Mouse (Mus musculus): Measurements from ENCODE around the gene Hcls1. TPM values are rescaled to one million over a fixed set of nuclear protein-coding genes. Genes with fewer than 3 reads are reported as not detected.

Gene Hcls1
- polyA plus RNA-seq, 1 experiment: 368 TPM

DNA sequence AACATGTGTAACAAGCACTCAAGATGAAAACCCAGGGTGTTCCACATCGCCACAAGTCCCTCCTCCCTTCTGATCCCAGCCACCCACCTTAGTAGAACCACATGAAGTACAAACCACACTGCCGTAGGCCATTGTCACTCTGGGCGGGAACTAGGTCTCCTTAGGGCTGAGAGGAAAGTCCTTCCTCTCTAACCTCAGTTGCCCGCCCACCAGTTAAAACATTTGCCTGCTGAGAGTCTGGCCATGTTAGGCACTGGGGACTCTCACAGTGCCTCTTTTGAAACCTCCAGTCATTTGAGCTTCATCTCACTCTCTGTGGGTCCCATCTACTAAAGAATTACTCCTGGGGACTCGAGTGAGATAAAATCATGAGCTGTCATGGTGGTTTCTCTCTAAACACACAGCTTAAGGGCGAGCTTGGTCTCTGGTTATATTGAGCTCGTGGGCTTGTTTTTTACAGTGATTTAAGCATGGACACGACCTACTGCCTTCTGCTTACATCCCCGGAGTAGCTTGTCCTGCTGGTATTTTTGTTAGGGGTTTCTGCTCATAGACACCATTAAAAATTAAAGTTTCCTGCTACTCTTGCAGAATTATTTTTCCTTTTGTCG lies 7.2 kb upstream of the Hcls1 start:
- H3K27ac ChIP-seq (ENCODE audit: insufficient read depth, low read depth, low read length): no peak overlapping the region
- TF ChIP-seq POLR2A (IDR thresholded peaks at IDR 0.05; ENCODE audit: borderline replicate concordance, low read depth, low read length): no peak
- no peak for TF ChIP-seq CTCF (IDR thresholded peaks at IDR 0.05; ENCODE audit: low read depth, low read length)
- peaks cover 27% of the 10 kb centered on the region for H3K4me1 ChIP-seq (ENCODE audit: control insufficient read depth, insufficient read depth, low read length)
- no peak overlapping the region for H3K4me3 ChIP-seq (ENCODE audit: insufficient read depth, low read length)

DNA sequence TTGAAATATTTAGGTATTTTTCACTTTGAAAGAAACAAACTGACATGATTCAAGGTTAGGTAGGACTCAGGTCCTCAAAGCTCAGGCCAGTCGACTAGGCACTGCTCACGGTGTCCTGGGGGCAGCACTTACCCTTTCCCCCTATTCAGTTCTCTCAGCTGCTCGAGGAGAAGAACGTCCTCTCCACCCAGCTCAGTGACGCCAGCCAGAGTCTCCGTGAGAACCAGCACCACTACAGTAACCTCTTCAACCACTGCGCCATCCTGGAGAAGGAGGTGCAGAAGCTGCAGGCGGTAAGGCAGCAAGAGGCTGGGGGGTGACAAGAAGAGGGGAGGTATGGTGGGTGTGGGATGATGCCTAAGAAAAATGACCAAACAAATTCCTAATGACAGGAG lies 6.7 kb upstream of the Hcls1 start:
- TF ChIP-seq POLR2A (IDR thresholded peaks at IDR 0.05; ENCODE audit: borderline replicate concordance, low read depth, low read length) (no peak), CTCF (IDR thresholded peaks at IDR 0.05; ENCODE audit: low read depth, low read length) (no peak)
- H3K4me3 ChIP-seq (ENCODE audit: insufficient read depth, low read length): no peak overlapping the region
- H3K4me1 ChIP-seq (ENCODE audit: control insufficient read depth, insufficient read depth, low read length): peaks cover 28% of the 10 kb centered on the region
- no peak overlapping the region for H3K27ac ChIP-seq (ENCODE audit: insufficient read depth, low read depth, low read length)

- Histone ChIP-seq H3K27ac (ENCODE audit: insufficient read depth, low read depth, low read length) (no peak overlapping the region), H3K4me3 (ENCODE audit: insufficient read depth, low read length) (no peak overlapping the region), H3K4me1 (ENCODE audit: control insufficient read depth, insufficient read depth, low read length) (peaks cover 40% of the 10 kb centered on the region)
- TF ChIP-seq POLR2A (IDR thresholded peaks at IDR 0.05; ENCODE audit: borderline replicate concordance, low read depth, low read length) (no peak), CTCF (IDR thresholded peaks at IDR 0.05; ENCODE audit: low read depth, low read length) (no peak)
Measured at GRCm38 (mm10) chr16:36929216-36929615, 5.6 kb upstream of the Hcls1 start.

- TF ChIP-seq POLR2A (IDR thresholded peaks at IDR 0.05; ENCODE audit: borderline replicate concordance, low read depth, low read length): no peak
- no peak for TF ChIP-seq CTCF (IDR thresholded peaks at IDR 0.05; ENCODE audit: low read depth, low read length)
- H3K27ac ChIP-seq (ENCODE audit: insufficient read depth, low read depth, low read length): peak overlapping the region; percentile 63
- peaks cover 43% of the 10 kb centered on the region for H3K4me1 ChIP-seq (ENCODE audit: control insufficient read depth, insufficient read depth, low read length)
- no peak overlapping the region for H3K4me3 ChIP-seq (ENCODE audit: insufficient read depth, low read length)
Measured at GRCm38 (mm10) chr16:36930231-36931136, 4.3 kb upstream of the Hcls1 start.

- TF ChIP-seq CTCF (IDR thresholded peaks at IDR 0.05; ENCODE audit: low read depth, low read length) (no peak), POLR2A (IDR thresholded peaks at IDR 0.05; ENCODE audit: borderline replicate concordance, low read depth, low read length) (no peak)
- H3K4me3 ChIP-seq (ENCODE audit: insufficient read depth, low read length): no peak overlapping the region
- H3K4me1 ChIP-seq (ENCODE audit: control insufficient read depth, insufficient read depth, low read length): peaks cover 47% of the 10 kb centered on the region
- H3K27ac ChIP-seq (ENCODE audit: insufficient read depth, low read depth, low read length): peak overlapping the region; percentile 63
Measured at GRCm38 (mm10) chr16:36931381-36931780, 3.4 kb upstream of the Hcls1 start.

- no peak overlapping the region for H3K4me3 ChIP-seq (ENCODE audit: insufficient read depth, low read length)
- peaks cover 51% of the 10 kb centered on the region for H3K4me1 ChIP-seq (ENCODE audit: control insufficient read depth, insufficient read depth, low read length)
- peak overlapping the region; percentile 63 for H3K27ac ChIP-seq (ENCODE audit: insufficient read depth, low read depth, low read length)
- TF ChIP-seq POLR2A (IDR thresholded peaks at IDR 0.05; ENCODE audit: borderline replicate concordance, low read depth, low read length): no peak
- TF ChIP-seq CTCF (IDR thresholded peaks at IDR 0.05; ENCODE audit: low read depth, low read length): no peak
Measured at GRCm38 (mm10) chr16:36931976-36932375, 2.8 kb upstream of the Hcls1 start.

- Histone ChIP-seq H3K4me1 (ENCODE audit: control insufficient read depth, insufficient read depth, low read length) (peaks cover 56% of the 10 kb centered on the region), H3K4me3 (ENCODE audit: insufficient read depth, low read length) (no peak overlapping the region), H3K27ac (ENCODE audit: insufficient read depth, low read depth, low read length) (no peak overlapping the region)
- no peak for TF ChIP-seq POLR2A (IDR thresholded peaks at IDR 0.05; ENCODE audit: borderline replicate concordance, low read depth, low read length)
- no peak for TF ChIP-seq CTCF (IDR thresholded peaks at IDR 0.05; ENCODE audit: low read depth, low read length)
Measured at GRCm38 (mm10) chr16:36932546-36932945, 2.2 kb upstream of the Hcls1 start.

- Histone ChIP-seq H3K4me3 (ENCODE audit: insufficient read depth, low read length) (peak overlapping the region; percentile 25), H3K4me1 (ENCODE audit: control insufficient read depth, insufficient read depth, low read length) (peaks cover 67% of the 10 kb centered on the region), H3K27ac (ENCODE audit: insufficient read depth, low read depth, low read length) (peak overlapping the region; percentile 85)
- TF ChIP-seq POLR2A (IDR thresholded peaks at IDR 0.05; ENCODE audit: borderline replicate concordance, low read depth, low read length) (no peak), CTCF (IDR thresholded peaks at IDR 0.05; ENCODE audit: low read depth, low read length) (no peak)
Measured at GRCm38 (mm10) chr16:36934131-36934840, 497 bp upstream of the Hcls1 start.

DNA sequence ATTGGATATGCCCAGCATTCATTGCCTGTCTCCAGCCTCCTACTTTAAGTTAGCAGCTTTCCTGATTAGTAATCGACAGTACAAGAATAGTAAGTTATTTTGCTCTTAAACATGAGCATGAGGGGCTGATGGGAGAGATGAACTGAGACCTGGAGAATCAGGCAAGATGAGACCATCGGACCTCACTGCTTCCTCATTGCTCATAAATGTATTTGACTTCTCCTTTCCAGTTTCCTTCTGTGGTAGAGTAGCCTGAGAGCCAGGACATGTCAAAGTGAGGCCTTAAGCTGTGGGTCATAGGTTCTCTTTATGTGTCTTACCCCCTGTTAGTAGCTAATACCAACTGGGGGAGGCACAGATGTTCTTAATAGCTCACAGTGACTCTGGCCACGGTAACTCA lies 1.0 kb downstream of the Hcls1 start:
- Histone ChIP-seq H3K27ac (ENCODE audit: insufficient read depth, low read depth, low read length) (peak overlapping the region; percentile 85), H3K4me1 (ENCODE audit: control insufficient read depth, insufficient read depth, low read length) (peaks cover 65% of the 10 kb centered on the region), H3K4me3 (ENCODE audit: insufficient read depth, low read length) (peak overlapping the region; percentile 65)
- no peak for TF ChIP-seq CTCF (IDR thresholded peaks at IDR 0.05; ENCODE audit: low read depth, low read length)
- no peak for TF ChIP-seq POLR2A (IDR thresholded peaks at IDR 0.05; ENCODE audit: borderline replicate concordance, low read depth, low read length)

Measured in bone marrow macrophage, adult 2 months (primary cell).